Comparison of ENCODE assay signal across 9 mouse cellular contexts in the genomic region with DNA sequence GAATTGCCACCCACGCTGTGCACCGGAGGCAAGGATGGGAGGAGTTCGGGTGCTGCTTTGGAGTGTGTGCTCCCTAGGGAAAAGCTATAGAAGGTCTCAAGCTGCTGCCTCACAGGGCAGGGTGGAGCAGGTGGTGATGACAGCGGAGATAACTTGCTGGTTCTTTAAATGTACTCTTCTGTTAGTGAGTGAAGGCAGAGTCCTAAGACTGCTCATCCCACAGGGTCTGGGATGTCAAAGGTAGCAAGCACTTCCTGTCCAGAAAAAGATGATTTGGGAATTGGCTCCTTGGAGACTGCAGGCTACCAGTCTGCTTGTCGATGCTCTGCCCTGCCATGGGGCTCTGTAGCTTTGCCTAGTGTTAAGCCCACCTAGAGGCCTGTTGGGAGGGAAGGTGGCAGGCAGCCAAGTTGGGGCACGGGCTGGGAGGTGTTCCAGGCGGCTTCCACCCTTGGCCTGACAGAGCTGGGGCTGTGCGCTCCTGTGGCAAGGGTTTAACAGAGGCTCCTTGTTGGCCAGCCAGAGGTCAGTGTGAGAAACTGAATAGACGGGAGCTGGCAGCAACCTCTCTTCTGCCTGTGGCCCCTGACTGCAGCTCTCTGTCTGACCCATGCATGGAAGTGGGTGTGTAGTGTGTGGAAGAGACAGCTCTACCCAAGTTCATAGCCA. TPM values are rescaled to one million over a fixed set of nuclear protein-coding genes. Genes with fewer than 3 reads are reported as not detected.
DNase-seq lines count a peak whose midpoint lies in the region; ATAC-seq lines count a peak whose summit lies in the region.
"Had no signal": no experiment of that assay in that cellular context is flagged by ENCODE, and none has a peak within 500 bp of the region (broad histone marks: within the 10 kb centered on the region; RNA-seq: fewer than 3 reads in every experiment).

No protein-coding gene starts in this region.

- no peak overlapping the region for H3K4me3 ChIP-seq in liver, embryonic 11.5 days (ENCODE audit: low read depth, low read length)
- no peak overlapping the region for H3K4me3 ChIP-seq in brown adipose tissue, adult 24 weeks (ENCODE audit: insufficient read depth, low read depth, low read length)
- H3K4me3 ChIP-seq in heart, embryonic 11.5 days (ENCODE audit: low read depth, low read length): no peak overlapping the region
- H3K4me3 ChIP-seq in kidney, embryonic 15.5 days (replicated peaks): no peak overlapping the region
- no peak overlapping the region for H3K4me3 ChIP-seq in midbrain, embryonic 15.5 days
- H3K4me3 ChIP-seq: midbrain, embryonic 12.5 days had no signal

- ATAC-seq in liver, embryonic 11.5 days (replicated peaks; ENCODE audit: low FRiP score): no peak
- ATAC-seq in heart, embryonic 11.5 days (replicated peaks; ENCODE audit: insufficient number of reproducible peaks, low FRiP score, low TSS enrichment): peak; percentile 74
- ATAC-seq in kidney, embryonic 15.5 days (replicated peaks; ENCODE audit: low FRiP score): peak; percentile 57
- peak; percentile 89 for ATAC-seq in midbrain, embryonic 15.5 days (replicated peaks)

- no peaks in the 10 kb centered on the region for H3K9me3 ChIP-seq in liver, embryonic 11.5 days (ENCODE audit: control insufficient read depth, low read length)
- no peaks in the 10 kb centered on the region for H3K9me3 ChIP-seq in heart, embryonic 11.5 days (replicated peaks; ENCODE audit: control insufficient read depth, low read length)
- no peaks in the 10 kb centered on the region for H3K9me3 ChIP-seq in kidney, embryonic 15.5 days (replicated peaks)
- H3K9me3 ChIP-seq in midbrain, embryonic 15.5 days: no peaks in the 10 kb centered on the region
- H3K9me3 ChIP-seq: midbrain, embryonic 12.5 days had no signal

- H3K4me1 ChIP-seq in liver, embryonic 11.5 days (replicated peaks; ENCODE audit: control insufficient read depth, insufficient read depth, low read length): peaks cover 22% of the 10 kb centered on the region
- peaks cover 34% of the 10 kb centered on the region for H3K4me1 ChIP-seq in brown adipose tissue, adult 24 weeks (ENCODE audit: control insufficient read depth, insufficient read depth, insufficient read length, low read length)
- H3K4me1 ChIP-seq in heart, embryonic 11.5 days (ENCODE audit: control insufficient read depth, insufficient read depth, low read length): peaks cover 49% of the 10 kb centered on the region
- H3K4me1 ChIP-seq in kidney, embryonic 15.5 days: peaks cover 50% of the 10 kb centered on the region
- H3K4me1 ChIP-seq in midbrain, embryonic 15.5 days: peaks cover 9% of the 10 kb centered on the region; the same call in 1 of the 2 replicates

- H3K9ac ChIP-seq in liver, embryonic 11.5 days (ENCODE audit: low read depth, low read length): no peak overlapping the region
- peak overlapping the region; percentile 28; the same call in 1 of the 2 replicates for H3K9ac ChIP-seq in heart, embryonic 11.5 days (ENCODE audit: low read depth, low read length)
- no peak overlapping the region for H3K9ac ChIP-seq in kidney, embryonic 15.5 days
- no peak overlapping the region for H3K9ac ChIP-seq in midbrain, embryonic 15.5 days
- H3K9ac ChIP-seq: midbrain, embryonic 12.5 days had no signal

- H3K27ac ChIP-seq in liver, embryonic 11.5 days (ENCODE audit: low read depth, low read length): no peak overlapping the region
- H3K27ac ChIP-seq in brown adipose tissue, adult 24 weeks (replicated peaks; ENCODE audit: low read depth, low read length): 0 out of 2 replicates have a peak overlapping the region, but pooled peaks have one; percentile 0
- H3K27ac ChIP-seq in heart, embryonic 11.5 days (ENCODE audit: low read depth, low read length): peak overlapping the region; percentile 70
- peak overlapping the region; percentile 37 for H3K27ac ChIP-seq in kidney, embryonic 15.5 days
- H3K27ac ChIP-seq in midbrain, embryonic 15.5 days: no peak overlapping the region
- H3K27ac ChIP-seq: midbrain, embryonic 12.5 days had no signal

- peaks cover 3% of the 10 kb centered on the region; the same call in 1 of the 2 replicates for H3K36me3 ChIP-seq in liver, embryonic 11.5 days (ENCODE audit: control insufficient read depth, insufficient read depth, low read length)
- H3K36me3 ChIP-seq in heart, embryonic 11.5 days (ENCODE audit: control insufficient read depth, insufficient read depth, low read length): no peaks in the 10 kb centered on the region
- peaks cover 7% of the 10 kb centered on the region; the same call in 1 of the 2 replicates for H3K36me3 ChIP-seq in kidney, embryonic 15.5 days
- no peaks in the 10 kb centered on the region for H3K36me3 ChIP-seq in midbrain, embryonic 15.5 days (replicated peaks)
- H3K36me3 ChIP-seq: midbrain, embryonic 12.5 days had no signal

- peak; percentile 15 for DNase-seq in liver
- DNase-seq in liver, embryonic 11.5 days (ENCODE audit: low spot score): no peak
- no peak for DNase-seq in thymus, postnatal 14 days
- no peak for DNase-seq in cerebellum, adult 8-10 months

- no peaks in the 10 kb centered on the region for H3K27me3 ChIP-seq in liver, embryonic 11.5 days (replicated peaks; ENCODE audit: control insufficient read depth, insufficient read depth, low read length)
- no peaks in the 10 kb centered on the region for H3K27me3 ChIP-seq in heart, embryonic 11.5 days (ENCODE audit: control insufficient read depth, insufficient read depth, low read length)
- H3K27me3 ChIP-seq in kidney, embryonic 15.5 days: no peaks in the 10 kb centered on the region
- H3K27me3 ChIP-seq in midbrain, embryonic 15.5 days (replicated peaks): no peaks in the 10 kb centered on the region
- H3K27me3 ChIP-seq: midbrain, embryonic 12.5 days had no signal

- H3K4me2 ChIP-seq in liver, embryonic 11.5 days: no peak overlapping the region
- peak overlapping the region; percentile 27 for H3K4me2 ChIP-seq in heart, embryonic 11.5 days
- no peak overlapping the region for H3K4me2 ChIP-seq in kidney, embryonic 15.5 days
- no peak overlapping the region for H3K4me2 ChIP-seq in midbrain, embryonic 15.5 days
- H3K4me2 ChIP-seq: midbrain, embryonic 12.5 days had no signal

- WGBS in liver, embryonic 11.5 days: 79% methylated on average over 9 of the region's 9 CpGs
- 43% methylated on average over 9 of the region's 9 CpGs for WGBS in heart, embryonic 11.5 days (ENCODE audit: insufficient replicate concordance)
- 72% methylated on average over 9 of the region's 9 CpGs for WGBS in kidney, embryonic 15.5 days
- WGBS in midbrain, embryonic 15.5 days: 66% methylated on average over 9 of the region's 9 CpGs

RNA-seq across cellular contexts. Expression of a gene that starts 13.5 kb away (rescaled TPM):
- 41.7 and 42.2 TPM in 2 replicates for polyA plus RNA-seq in liver, embryonic 11.5 days (2014; fragmentation: Nextera tagmentation; extraction: Ambion mirVana)
- polyA plus RNA-seq in brown adipose tissue, adult 24 weeks (2012; ENCODE audit: insufficient read depth, insufficient read length, missing spikeins): 14.0 and 22.4 TPM in 2 replicates
- 30.9 and 32.4 TPM in 2 replicates for polyA plus RNA-seq in heart, embryonic 11.5 days (2014; fragmentation: Nextera tagmentation; extraction: Ambion mirVana)
- polyA plus RNA-seq in kidney, embryonic 15.5 days (2015; fragmentation: Nextera tagmentation; extraction: Ambion mirVana): 49.3 and 50.5 TPM in 2 replicates
- polyA plus RNA-seq in midbrain, embryonic 15.5 days (2015; fragmentation: Nextera tagmentation; extraction: Ambion mirVana): 11.4 and 13.9 TPM in 2 replicates

RNA-seq across cellular contexts. Expression of a gene that starts 37.5 kb away (rescaled TPM):
- polyA plus RNA-seq in liver, embryonic 11.5 days (2014; fragmentation: Nextera tagmentation; extraction: Ambion mirVana): 44.5 and 55.3 TPM in 2 replicates
- 67.2 and 80.7 TPM in 2 replicates for polyA plus RNA-seq in brown adipose tissue, adult 24 weeks (2012; ENCODE audit: insufficient read depth, insufficient read length, missing spikeins)
- 38.1 and 50.2 TPM in 2 replicates for polyA plus RNA-seq in heart, embryonic 11.5 days (2014; fragmentation: Nextera tagmentation; extraction: Ambion mirVana)
- polyA plus RNA-seq in kidney, embryonic 15.5 days (2015; fragmentation: Nextera tagmentation; extraction: Ambion mirVana): 56.1 and 64.2 TPM in 2 replicates
- 49.0 and 50.9 TPM in 2 replicates for polyA plus RNA-seq in midbrain, embryonic 15.5 days (2015; fragmentation: Nextera tagmentation; extraction: Ambion mirVana)

Comparison
In these comparisons a context has a peak if more than half of its experiments do, and no peak if none do; other contexts are left out.
1. H3K27ac ChIP-seq: peak in brown adipose tissue, adult 24 weeks (single experiment), heart, embryonic 11.5 days (single experiment) and kidney, embryonic 15.5 days (single experiment); none in liver, embryonic 11.5 days (single experiment) and midbrain, embryonic 15.5 days (single experiment).